Mouse (Mus musculus) embryo, embryonic 11 days (tissue): ENCODE measurements at regions not wholly inside any gene's neighbourhood (a gene's known extent, or its start where the extent isn't known, plus 50 kb on each side); places are given as distances from the start of the nearest gene placed in this dataset.
A peak's percentile ranks its signal among the peaks of the same experiment; 100 is the strongest.

Source experiments
- DNase-seq: peaks from one replicate; pipeline ENCODE4 v3.0.0-alpha.2; 2015

DNA sequence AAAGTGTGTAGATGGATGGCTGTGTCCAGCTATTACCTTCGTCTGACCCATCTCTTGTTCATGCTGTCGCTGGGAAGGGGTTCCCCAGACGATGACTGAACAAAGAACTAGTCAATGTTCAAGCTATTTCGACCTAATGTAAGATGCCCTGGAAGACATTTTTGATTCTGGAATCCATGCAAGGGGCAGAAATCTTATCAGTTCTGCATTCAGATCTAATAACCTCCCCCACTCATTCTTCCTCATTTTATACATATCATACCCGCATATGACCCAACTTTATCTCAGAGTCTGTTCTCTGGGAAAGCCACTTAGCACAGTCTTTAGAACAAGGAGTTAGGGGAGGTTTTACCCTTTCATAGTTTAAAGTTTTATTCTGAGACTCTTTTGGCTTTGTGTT, 52.2 kb upstream of the 2310009B15Rik start:
- no peak for DNase-seq

GRCm38 (mm10) chr1:138909654-138910053, 53.0 kb upstream of the 2310009B15Rik start:
- no peak for DNase-seq

- peak; percentile 22 for DNase-seq
These were observed 51.0 kb upstream of the Dennd1b start for GRCm38 (mm10) chr1:138912156-138912616.

GRCm38 (mm10) chr1:138912928-138913327, 50.3 kb upstream of the Dennd1b start:
- no peak for DNase-seq

DNA sequence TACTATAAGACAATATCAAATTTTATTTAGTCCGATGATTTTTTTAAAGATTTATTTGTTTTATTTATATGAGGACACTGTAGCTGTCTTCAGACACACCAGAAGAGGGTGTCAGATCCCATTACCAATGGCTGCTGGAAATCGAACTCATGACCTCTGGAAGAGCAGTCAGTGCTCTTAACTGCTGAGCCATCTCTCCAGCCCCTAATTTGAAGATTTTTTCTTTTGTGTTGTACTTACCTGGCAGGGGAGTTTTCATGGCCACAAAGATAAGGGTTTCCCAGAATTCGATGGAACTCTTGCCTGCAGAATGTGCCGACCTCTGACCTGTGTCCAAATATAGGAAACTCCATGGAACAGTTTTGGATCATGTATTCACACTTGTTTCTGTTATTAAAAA, 49.8 kb upstream of the Dennd1b start:
- DNase-seq, result no peak
